Mouse (Mus musculus) erythroblast, embryonic 14.5 days (primary cell): ENCODE measurements around the gene Btnl6.

Experiments used
- GATA1 ChIP-seq: IDR thresholded peaks from 2 replicates; pipeline ENCODE4 v1.6.1; 2012; ENCODE audit warnings: low read length, inconsistent platforms, mixed read lengths
- TAL1 ChIP-seq: IDR thresholded peaks from 3 replicates; pipeline ENCODE4 v1.6.1; 2012; ENCODE audit warnings: low read length, inconsistent platforms, mixed read lengths

DNA sequence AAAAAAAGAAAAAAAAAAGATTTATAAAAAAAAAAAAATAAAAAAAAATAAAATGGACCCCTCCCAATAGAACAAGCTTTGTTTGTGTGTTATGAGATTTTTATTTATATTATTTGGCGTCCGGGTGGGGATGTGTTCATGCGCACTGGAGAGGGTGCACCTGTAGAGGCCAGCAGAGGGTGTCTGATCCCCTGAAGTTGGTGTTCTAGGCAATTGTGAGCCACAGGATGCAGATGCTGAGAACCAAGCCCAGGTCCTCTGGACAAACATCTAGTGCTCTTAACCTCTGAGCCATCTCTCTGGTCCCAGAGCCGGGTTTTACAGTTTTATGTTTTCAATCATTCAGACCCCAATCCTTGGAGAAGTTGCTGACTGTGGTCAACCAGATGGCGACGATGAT is 43.3 kb upstream of the Btnl6 start:
- no peak for TF ChIP-seq TAL1
- no peak for TF ChIP-seq GATA1
